Mouse (Mus musculus): ENCODE results near the gene Ap1b1.

- TF ChIP-seq CTCF (IDR thresholded peaks at IDR 0.05; ENCODE audit: low read depth) (no peak), EP300 (IDR thresholded peaks at IDR 0.05; ENCODE audit: low read depth) (no peak)
Observed at GRCm38 (mm10) chr11:4973871-4974256, 12.8 kb upstream of the Ap1b1 start.
